Mouse (Mus musculus) stomach, postnatal 0 days (tissue): Measurements from ENCODE around the gene Atp2a2.

ENCODE experiments used
- CTCF ChIP-seq: IDR thresholded peaks from 2 replicates; pipeline ENCODE4 v1.5.1; 2016; ENCODE audit warnings: antibody characterized with exemption, low read depth, mild to moderate bottlenecking, moderate library complexity
- EP300 ChIP-seq: optimal IDR thresholded peaks from 2 replicates; pipeline ENCODE3; 2016; ENCODE audit warnings: antibody characterized with exemption

DNA sequence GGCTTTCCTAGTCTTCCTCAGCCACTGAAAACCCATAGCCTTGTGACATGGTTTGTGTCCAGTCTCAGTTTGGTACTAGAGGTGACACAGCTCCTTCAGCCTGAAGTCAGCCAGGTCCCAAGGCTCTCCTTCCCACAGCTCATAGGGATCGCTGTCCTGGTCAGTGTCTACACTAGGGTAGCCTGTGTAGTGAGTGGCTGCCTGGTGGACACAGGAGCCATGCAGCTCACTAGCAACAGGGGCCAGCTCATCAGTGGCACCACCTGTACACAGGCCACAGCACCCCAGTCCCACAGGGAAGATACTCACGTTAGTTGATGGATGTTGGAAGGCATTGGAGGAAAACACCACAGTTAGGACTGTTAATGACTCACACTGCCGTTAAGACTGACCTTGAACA lies 46.4 kb downstream of the Atp2a2 start:
- TF ChIP-seq CTCF: no peak
- no peak for TF ChIP-seq EP300
